30 mouse cellular contexts compared by ENCODE assay signal in genomic region chr7:34814801-34815200, GRCm38 (mm10). TPM values are rescaled to one million over a fixed set of nuclear protein-coding genes. Genes with fewer than 3 reads are reported as not detected.
"Had no signal": no experiment of that assay in that cellular context is flagged by ENCODE, and none has a peak within 500 bp of the region (broad histone marks: within the 10 kb centered on the region; RNA-seq: fewer than 3 reads in every experiment).

No protein-coding gene starts in this region.

- H3K4me2 ChIP-seq: embryonic facial prominence, embryonic 12.5 days; embryonic facial prominence, embryonic 13.5 days; embryonic facial prominence, embryonic 15.5 days; forebrain, embryonic 12.5 days; forebrain, embryonic 13.5 days; forebrain, embryonic 15.5 days had no signal

- H3K9ac ChIP-seq: embryonic facial prominence, embryonic 12.5 days; embryonic facial prominence, embryonic 13.5 days; embryonic facial prominence, embryonic 15.5 days; forebrain, embryonic 12.5 days; forebrain, embryonic 13.5 days; forebrain, embryonic 15.5 days; forebrain, postnatal 0 days had no signal

- H3K27ac ChIP-seq: embryonic facial prominence, embryonic 10.5 days; embryonic facial prominence, embryonic 12.5 days; embryonic facial prominence, embryonic 13.5 days; embryonic facial prominence, embryonic 15.5 days; forebrain, embryonic 10.5 days; forebrain, embryonic 12.5 days; forebrain, embryonic 13.5 days; forebrain, embryonic 15.5 days; gastrocnemius, adult 2 months; heart, adult 2 months had no signal

- ATAC-seq: forebrain, embryonic 13.5 days; forebrain, embryonic 14.5 days; forebrain, embryonic 15.5 days; forebrain, embryonic 16.5 days; forebrain, postnatal 0 days had no signal

- H3K4me3 ChIP-seq: embryonic facial prominence, embryonic 10.5 days; embryonic facial prominence, embryonic 12.5 days; embryonic facial prominence, embryonic 13.5 days; embryonic facial prominence, embryonic 15.5 days; erythroblast, embryonic 14.5 days; forebrain, embryonic 10.5 days; forebrain, embryonic 12.5 days; forebrain, embryonic 13.5 days; forebrain, embryonic 15.5 days; gastrocnemius, adult 2 months; heart, adult 2 months had no signal

- H3K36me3 ChIP-seq: embryonic facial prominence, embryonic 10.5 days; embryonic facial prominence, embryonic 12.5 days; embryonic facial prominence, embryonic 13.5 days; embryonic facial prominence, embryonic 15.5 days; forebrain, embryonic 10.5 days; forebrain, embryonic 12.5 days; forebrain, embryonic 15.5 days had no signal

- DNase-seq: cerebellum, adult 9-10 months; cerebellum, adult 9-11 months; cerebellum, postnatal 10 days; cerebellum, postnatal 14 days; cerebellum, postnatal 25 days; cerebellum, postnatal 36 days; embryo, embryonic 11 days; forebrain, postnatal 0 days; gastrocnemius, adult 2 months; gastrocnemius, postnatal 10 days; gastrocnemius, postnatal 14 days; gastrocnemius, postnatal 25 days; gastrocnemius, postnatal 36 days; heart, adult 11 months; heart, adult 18-20 months; heart, adult 2 months had no signal

- H3K9me3 ChIP-seq: embryonic facial prominence, embryonic 12.5 days; embryonic facial prominence, embryonic 13.5 days; embryonic facial prominence, embryonic 15.5 days; forebrain, embryonic 12.5 days; forebrain, embryonic 13.5 days; forebrain, embryonic 15.5 days had no signal

RNA-seq across cellular contexts. Expression of gene Chst8, which starts 2.3 kb away (rescaled TPM):
- total RNA-seq: common myeloid progenitor, adult 5-6 weeks; granulocyte monocyte progenitor cell, adult 5-6 weeks; heart, adult 8-10 months had no signal
- polyA plus RNA-seq: erythroblast, embryonic 14.5 days had no signal
